Mouse (Mus musculus) limb, embryonic 13.5 days (tissue): ENCODE measurements at regions not wholly inside any gene's neighbourhood (a gene's known extent, or its start where the extent isn't known, plus 50 kb on each side); places are given as distances from the start of the nearest gene placed in this dataset.

Experiments
- ATAC-seq: fragments of 200-750 bp; cut with Nextera tagmentation; 2 replicates; pipeline ENCODE4 v1.8.0; 2017; ENCODE audit warnings: low read depth, moderate number of reproducible peaks, moderate TSS enrichment; ENCODE audit not compliant: low FRiP score
- H3K27ac ChIP-seq: fragments of 300-500 bp; sonication (generic); 2 replicates; pipeline ENCODE4 v1.5.1; 2015; ENCODE audit warnings: inconsistent platforms, mild to moderate bottlenecking, moderate library complexity
- H3K27me3 ChIP-seq: fragments of 300-500 bp; sonication (generic); 2 replicates; pipeline ENCODE4 v1.6.1; 2015; ENCODE audit warnings: mild to moderate bottlenecking, inconsistent platforms
- H3K36me3 ChIP-seq: fragments of 300-500 bp; sonication (generic); 2 replicates; pipeline ENCODE4 v1.6.1; 2015; ENCODE audit warnings: inconsistent platforms, mild to moderate bottlenecking, moderate library complexity
- H3K4me1 ChIP-seq: fragments of 300-500 bp; sonication (generic); 2 replicates; pipeline ENCODE4 v1.6.1; 2015; ENCODE audit warnings: inconsistent platforms
- H3K4me2 ChIP-seq: fragments of 300-500 bp; sonication (generic); replicated peaks from 2 replicates; pipeline ENCODE4 v1.6.1; 2015; ENCODE audit warnings: inconsistent platforms, mild to moderate bottlenecking, moderate library complexity
- H3K4me3 ChIP-seq: fragments of 300-500 bp; sonication (generic); 2 replicates; pipeline ENCODE4 v1.5.1; 2015; ENCODE audit warnings: moderate library complexity, mild to moderate bottlenecking, inconsistent platforms
- H3K9ac ChIP-seq: fragments of 300-500 bp; sonication (generic); 2 replicates; pipeline ENCODE4 v1.6.1; 2015; ENCODE audit warnings: mild to moderate bottlenecking, inconsistent platforms
- H3K9me3 ChIP-seq: fragments of 300-500 bp; sonication (generic); 2 replicates; pipeline ENCODE4 v1.6.1; 2016; ENCODE audit warnings: inconsistent platforms
- WGBS: fragments of 180-500 bp; shearing (Covaris S2); methylation state at CpG from one replicate; pipeline ENCODE4 v1.1.7; 2015; 5-methylcytosine and 5-hydroxymethylcytosine counted together

- H3K36me3 ChIP-seq = no peaks in the 10 kb centered on the region
- H3K4me2 ChIP-seq = peak overlapping the region; percentile 19; the same call in 1 of the 2 replicates
- no peaks in the 10 kb centered on the region for H3K27me3 ChIP-seq
- H3K4me1 ChIP-seq = peaks cover 7% of the 10 kb centered on the region
- H3K9me3 ChIP-seq = no peaks in the 10 kb centered on the region; the same call in 1 of the 2 replicates
- H3K4me3 ChIP-seq = no peak overlapping the region
- no peak overlapping the region for H3K9ac ChIP-seq
- ATAC-seq = peak; percentile 11; the same call in 1 of the 2 replicates
- 3% methylated on average over 6 of the region's 6 CpGs for WGBS
- H3K27ac ChIP-seq = no peak overlapping the region
Measured at GRCm38 (mm10) chr14:80176464-80176863, 192.6 kb downstream of the Olfm4 start.

GRCm38 (mm10) chr14:80195041-80195440 lies 211.2 kb downstream of the Olfm4 start:
- H3K4me1 ChIP-seq = peaks cover 8% of the 10 kb centered on the region; the same call in 1 of the 2 replicates
- H3K4me3 ChIP-seq = no peak overlapping the region
- 14% methylated on average over 2 of the region's 2 CpGs for WGBS
- no peak overlapping the region for H3K27ac ChIP-seq
- H3K36me3 ChIP-seq = no peaks in the 10 kb centered on the region
- H3K9ac ChIP-seq = no peak overlapping the region
- ATAC-seq = no peak
- no peak overlapping the region for H3K4me2 ChIP-seq
- H3K9me3 ChIP-seq = no peaks in the 10 kb centered on the region
- H3K27me3 ChIP-seq = no peaks in the 10 kb centered on the region

GRCm38 (mm10) chr14:80212916-80213315 lies 229.0 kb downstream of the Olfm4 start:
- H3K9ac ChIP-seq = no peak overlapping the region
- WGBS = 38% methylated on average over 2 of the region's 2 CpGs

GRCm38 (mm10) chr14:80213666-80214065 lies 229.8 kb downstream of the Olfm4 start:
- H3K4me1 ChIP-seq = no peaks in the 10 kb centered on the region
- no peaks in the 10 kb centered on the region; the same call in 1 of the 2 replicates for H3K27me3 ChIP-seq
- no peaks in the 10 kb centered on the region for H3K36me3 ChIP-seq
- ATAC-seq = no peak
- WGBS = 50% methylated on average over 9 of the region's 9 CpGs
- no peak overlapping the region for H3K4me3 ChIP-seq
- no peak overlapping the region for H3K27ac ChIP-seq
- no peak overlapping the region for H3K9ac ChIP-seq
- H3K4me2 ChIP-seq = no peak overlapping the region
- H3K9me3 ChIP-seq = no peaks in the 10 kb centered on the region

More at GRCm38 (mm10) chr14:80212916-80213315, 229.0 kb downstream of the Olfm4 start:
- H3K27ac ChIP-seq = no peak overlapping the region
- no peak overlapping the region for H3K4me3 ChIP-seq
- H3K4me1 ChIP-seq = no peaks in the 10 kb centered on the region
- no peaks in the 10 kb centered on the region; the same call in 1 of the 2 replicates for H3K27me3 ChIP-seq
- ATAC-seq = no peak
- no peak overlapping the region for H3K4me2 ChIP-seq
- no peaks in the 10 kb centered on the region for H3K36me3 ChIP-seq
- H3K9me3 ChIP-seq = no peaks in the 10 kb centered on the region

GRCm38 (mm10) chr14:80215960-80216552 lies 232.2 kb downstream of the Olfm4 start:
- H3K4me2 ChIP-seq = no peak overlapping the region
- no peak overlapping the region for H3K9ac ChIP-seq
- no peaks in the 10 kb centered on the region for H3K9me3 ChIP-seq
- no peak overlapping the region for H3K27ac ChIP-seq
- H3K27me3 ChIP-seq = no peaks in the 10 kb centered on the region; the same call in 1 of the 2 replicates
- ATAC-seq = peak; percentile 69; the same call in 1 of the 2 replicates
- no peak overlapping the region for H3K4me3 ChIP-seq
- 16% methylated on average over 6 of the region's 6 CpGs for WGBS
- no peaks in the 10 kb centered on the region for H3K4me1 ChIP-seq
- H3K36me3 ChIP-seq = no peaks in the 10 kb centered on the region

GRCm38 (mm10) chr14:80232066-80232465 lies 248.2 kb downstream of the Olfm4 start:
- Histone ChIP-seq H3K9ac (no peak overlapping the region), H3K4me1 (no peaks in the 10 kb centered on the region), H3K4me2 (no peak overlapping the region), H3K36me3 (no peaks in the 10 kb centered on the region), H3K4me3 (no peak overlapping the region), H3K27ac (no peak overlapping the region), H3K9me3 (no peaks in the 10 kb centered on the region), H3K27me3 (no peaks in the 10 kb centered on the region)
- WGBS = 87% methylated on average over 3 of the region's 3 CpGs
- ATAC-seq = no peak

- ATAC-seq = no peak
- no peaks in the 10 kb centered on the region for H3K4me1 ChIP-seq
- 79% methylated on average over 3 of the region's 3 CpGs for WGBS
- no peak overlapping the region for H3K4me2 ChIP-seq
- no peak overlapping the region for H3K27ac ChIP-seq
- H3K9ac ChIP-seq = no peak overlapping the region
- no peaks in the 10 kb centered on the region for H3K9me3 ChIP-seq
- H3K4me3 ChIP-seq = no peak overlapping the region
- no peaks in the 10 kb centered on the region for H3K27me3 ChIP-seq
- H3K36me3 ChIP-seq = no peaks in the 10 kb centered on the region
Measured at GRCm38 (mm10) chr14:80232976-80233375, 249.1 kb downstream of the Olfm4 start.

- no peak overlapping the region for H3K4me3 ChIP-seq
- no peaks in the 10 kb centered on the region for H3K9me3 ChIP-seq
- H3K4me1 ChIP-seq = no peaks in the 10 kb centered on the region
- H3K27ac ChIP-seq = no peak overlapping the region
- H3K36me3 ChIP-seq = no peaks in the 10 kb centered on the region
- ATAC-seq = no peak
- no peaks in the 10 kb centered on the region for H3K27me3 ChIP-seq
- H3K9ac ChIP-seq = no peak overlapping the region
- no peak overlapping the region for H3K4me2 ChIP-seq
Measured at GRCm38 (mm10) chr14:80237136-80237535, 253.3 kb downstream of the Olfm4 start.

GRCm38 (mm10) chr14:80237552-80237951 lies 253.7 kb downstream of the Olfm4 start:
- no peak overlapping the region for H3K4me3 ChIP-seq
- no peak overlapping the region for H3K4me2 ChIP-seq
- H3K4me1 ChIP-seq = no peaks in the 10 kb centered on the region
- no peak for ATAC-seq
- H3K9me3 ChIP-seq = no peaks in the 10 kb centered on the region
- H3K27me3 ChIP-seq = no peaks in the 10 kb centered on the region
- no peaks in the 10 kb centered on the region for H3K36me3 ChIP-seq
- 88% methylated on average over 2 of the region's 2 CpGs for WGBS
- H3K9ac ChIP-seq = no peak overlapping the region
- H3K27ac ChIP-seq = no peak overlapping the region

- Histone ChIP-seq H3K9ac (no peak overlapping the region), H3K27me3 (no peaks in the 10 kb centered on the region), H3K4me2 (no peak overlapping the region), H3K36me3 (no peaks in the 10 kb centered on the region), H3K4me1 (no peaks in the 10 kb centered on the region), H3K4me3 (no peak overlapping the region), H3K27ac (no peak overlapping the region), H3K9me3 (no peaks in the 10 kb centered on the region)
- ATAC-seq = no peak
- WGBS = 66% methylated on average over 4 of the region's 4 CpGs
Measured at GRCm38 (mm10) chr14:80244640-80245302, 260.9 kb downstream of the Olfm4 start.

- H3K27ac ChIP-seq = no peak overlapping the region
- WGBS = 88% methylated on average over 2 of the region's 2 CpGs
- no peaks in the 10 kb centered on the region for H3K36me3 ChIP-seq
- H3K4me2 ChIP-seq = no peak overlapping the region
- no peak overlapping the region for H3K9ac ChIP-seq
- no peak for ATAC-seq
- no peaks in the 10 kb centered on the region for H3K4me1 ChIP-seq
- H3K4me3 ChIP-seq = no peak overlapping the region
- no peaks in the 10 kb centered on the region for H3K9me3 ChIP-seq
- H3K27me3 ChIP-seq = no peaks in the 10 kb centered on the region
Measured at GRCm38 (mm10) chr14:80247575-80247974, 263.7 kb downstream of the Olfm4 start.

- no peaks in the 10 kb centered on the region for H3K36me3 ChIP-seq
- WGBS = 78% methylated on average over 1 of the region's 1 CpGs
- H3K27ac ChIP-seq = no peak overlapping the region
- no peaks in the 10 kb centered on the region for H3K4me1 ChIP-seq
- no peaks in the 10 kb centered on the region for H3K9me3 ChIP-seq
- H3K27me3 ChIP-seq = no peaks in the 10 kb centered on the region
- no peak overlapping the region for H3K9ac ChIP-seq
- no peak for ATAC-seq
- H3K4me2 ChIP-seq = no peak overlapping the region
- H3K4me3 ChIP-seq = no peak overlapping the region
Measured at GRCm38 (mm10) chr14:80249882-80250281, 266.0 kb downstream of the Olfm4 start.

GRCm38 (mm10) chr14:80257086-80257485 lies 273.2 kb downstream of the Olfm4 start:
- no peaks in the 10 kb centered on the region for H3K4me1 ChIP-seq
- no peak for ATAC-seq

More at GRCm38 (mm10) chr14:80257086-80257485, 273.2 kb downstream of the Olfm4 start:
- Histone ChIP-seq H3K27ac (no peak overlapping the region), H3K4me3 (no peak overlapping the region), H3K9me3 (no peaks in the 10 kb centered on the region), H3K4me2 (no peak overlapping the region), H3K27me3 (no peaks in the 10 kb centered on the region), H3K9ac (no peak overlapping the region), H3K36me3 (no peaks in the 10 kb centered on the region)
- 49% methylated on average over 3 of the region's 3 CpGs for WGBS
